Mouse (Mus musculus): ENCODE measurements at regions not wholly inside any gene's neighbourhood (a gene's known extent, or its start where the extent isn't known, plus 50 kb on each side); places are given as distances from the start of the nearest gene placed in this dataset.

DNA sequence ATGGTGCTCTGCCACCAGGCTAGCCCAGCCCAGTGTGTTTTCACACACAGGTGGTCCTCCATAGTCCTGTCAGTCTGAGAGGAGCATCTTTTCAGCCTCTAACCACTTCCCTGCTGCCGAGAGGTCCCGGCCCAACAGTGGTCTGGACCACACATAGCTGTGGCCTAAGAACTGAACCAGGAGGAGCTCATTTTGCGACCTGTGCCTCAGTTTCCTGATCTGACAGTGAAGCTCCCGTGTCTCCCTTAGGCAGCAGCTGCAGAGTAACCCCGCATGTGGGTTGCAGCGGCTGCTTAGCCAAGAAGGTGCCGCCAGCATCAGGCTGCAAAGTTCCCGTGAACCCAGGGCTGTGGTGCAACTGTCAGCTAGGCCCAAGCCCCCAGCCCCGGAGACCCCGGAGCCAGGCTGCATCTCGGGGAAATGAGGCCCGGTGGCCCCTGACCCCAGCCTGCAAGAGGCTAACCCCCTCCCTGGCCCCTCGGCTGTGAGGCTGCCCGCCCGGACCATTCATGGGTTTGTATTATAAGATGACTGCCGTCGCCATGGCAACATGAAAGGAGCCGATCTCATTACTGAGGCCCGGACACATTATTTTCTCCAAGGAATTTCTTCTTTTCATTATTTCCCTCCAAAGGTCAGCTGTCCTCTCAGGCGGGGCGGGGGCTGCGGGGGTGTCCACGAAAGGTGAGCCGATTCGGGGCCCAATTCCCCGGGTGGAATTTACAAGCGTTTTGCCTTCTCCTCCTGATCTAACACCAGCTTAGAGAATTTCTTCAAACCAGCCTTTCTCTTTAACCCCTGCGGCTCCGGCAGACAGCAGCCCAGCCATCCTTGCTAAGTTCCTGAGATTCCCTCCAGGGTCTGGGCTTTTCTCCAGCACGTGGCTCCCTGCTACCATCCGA is 152.6 kb upstream of the Gm26897 start:
- H3K27me3 ChIP-seq (ENCODE audit: control insufficient read depth): peaks cover 31% of the 10 kb centered on the region

DNA sequence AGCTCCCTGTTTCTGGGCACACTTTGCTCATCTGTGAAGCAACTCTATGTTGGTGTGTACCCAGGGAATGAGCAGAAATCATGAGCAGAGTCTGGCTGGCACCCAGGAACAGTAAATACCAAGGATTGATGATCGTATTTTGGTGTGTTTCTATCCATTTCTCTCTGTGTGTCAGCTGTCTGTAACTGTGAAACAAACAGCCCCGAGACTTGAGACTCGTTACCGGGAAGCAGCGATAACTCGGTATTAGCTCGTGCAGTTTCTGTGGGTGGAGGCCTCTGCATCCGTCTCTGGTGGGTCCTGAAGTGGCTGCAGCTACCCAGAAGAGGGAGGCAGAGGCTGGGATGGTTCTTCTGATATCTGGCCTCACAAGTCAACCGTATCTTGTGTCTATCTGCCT is 151.7 kb upstream of the Gm26897 start:
- Histone ChIP-seq H3K9me3 (ENCODE audit: control insufficient read depth, low read length) (no peaks in the 10 kb centered on the region), H3K4me1 (ENCODE audit: control insufficient read depth) (peaks cover 3% of the 10 kb centered on the region), H3K36me3 (ENCODE audit: control insufficient read depth) (no peaks in the 10 kb centered on the region), H3K4me3 (replicated peaks) (no peak overlapping the region), H3K27me3 (ENCODE audit: control insufficient read depth) (peaks cover 31% of the 10 kb centered on the region)
- TF ChIP-seq TAL1 (IDR thresholded peaks at IDR 0.05; ENCODE audit: low read length): no peak
- no peak for TF ChIP-seq GATA1 (IDR thresholded peaks at IDR 0.05; ENCODE audit: low read length)

More for the DNA sequence above, 152.6 kb upstream of the Gm26897 start:
- TF ChIP-seq GATA1 (IDR thresholded peaks at IDR 0.05; ENCODE audit: low read length) (no peak), TAL1 (IDR thresholded peaks at IDR 0.05; ENCODE audit: low read length) (no peak)
- Histone ChIP-seq H3K9me3 (ENCODE audit: control insufficient read depth, low read length) (no peaks in the 10 kb centered on the region), H3K4me1 (ENCODE audit: control insufficient read depth) (peaks cover 3% of the 10 kb centered on the region), H3K4me3 (replicated peaks) (no peak overlapping the region), H3K36me3 (ENCODE audit: control insufficient read depth) (no peaks in the 10 kb centered on the region)

DNA sequence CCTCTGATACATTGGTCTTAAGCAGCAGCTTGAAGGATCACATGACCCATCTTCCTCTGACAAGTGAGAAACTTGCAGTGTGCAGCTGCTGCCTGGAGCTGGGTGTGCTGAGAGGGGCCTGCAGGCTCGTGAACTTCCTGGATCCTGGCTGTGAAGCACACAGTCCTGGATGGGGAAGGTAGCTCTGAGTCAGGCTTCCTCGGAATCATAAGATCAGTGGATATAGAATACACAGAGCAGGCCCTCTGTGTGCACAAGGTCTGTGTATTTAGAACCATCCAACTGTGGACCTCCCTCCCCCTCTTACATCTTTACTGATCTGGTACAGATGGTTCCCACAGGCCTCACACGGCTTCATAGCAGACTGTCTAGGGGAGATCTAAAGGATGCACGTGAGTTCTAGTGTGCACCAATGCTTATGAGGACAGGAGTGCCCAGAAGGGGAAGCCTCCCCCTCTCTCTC is 143.1 kb upstream of the Gm26897 start:
- Histone ChIP-seq H3K27me3 (ENCODE audit: control insufficient read depth) (no peaks in the 10 kb centered on the region; the same call in 1 of the 2 replicates), H3K9me3 (ENCODE audit: control insufficient read depth, low read length) (peaks cover 4% of the 10 kb centered on the region), H3K36me3 (ENCODE audit: control insufficient read depth) (no peaks in the 10 kb centered on the region), H3K4me1 (ENCODE audit: control insufficient read depth) (no peaks in the 10 kb centered on the region), H3K4me3 (replicated peaks) (no peak overlapping the region)
- TF ChIP-seq TAL1 (IDR thresholded peaks at IDR 0.05; ENCODE audit: low read length) (no peak), GATA1 (IDR thresholded peaks at IDR 0.05; ENCODE audit: low read length) (no peak)

DNA sequence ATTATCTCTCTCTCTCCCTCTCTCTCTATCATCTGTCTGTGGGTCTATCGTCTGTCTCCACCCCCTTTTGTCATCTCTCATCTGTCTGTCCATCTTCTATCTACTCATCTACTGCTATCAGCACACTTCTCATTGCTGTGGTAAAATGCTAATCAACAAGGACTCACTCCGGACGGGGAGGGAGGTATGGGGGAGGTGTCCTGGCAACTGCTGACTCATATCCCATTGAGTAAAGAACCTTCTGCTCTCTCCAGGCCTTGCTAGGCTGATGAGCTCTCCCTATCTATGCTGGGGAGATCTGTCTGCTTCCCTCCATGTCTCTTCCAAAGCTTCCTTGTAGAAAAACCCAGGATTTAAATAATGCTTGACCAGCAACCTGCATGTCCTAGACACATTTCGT is 140.9 kb upstream of the Gm26897 start:
- H3K27me3 ChIP-seq (ENCODE audit: control insufficient read depth): no peaks in the 10 kb centered on the region; the same call in 1 of the 2 replicates
- no peak for TF ChIP-seq GATA1 (IDR thresholded peaks at IDR 0.05; ENCODE audit: low read length)
- TF ChIP-seq TAL1 (IDR thresholded peaks at IDR 0.05; ENCODE audit: low read length): no peak
- H3K36me3 ChIP-seq (ENCODE audit: control insufficient read depth): no peaks in the 10 kb centered on the region
- H3K9me3 ChIP-seq (ENCODE audit: control insufficient read depth, low read length): peaks cover 4% of the 10 kb centered on the region
- H3K4me1 ChIP-seq (ENCODE audit: control insufficient read depth): no peaks in the 10 kb centered on the region
- H3K4me3 ChIP-seq (replicated peaks): no peak overlapping the region

DNA sequence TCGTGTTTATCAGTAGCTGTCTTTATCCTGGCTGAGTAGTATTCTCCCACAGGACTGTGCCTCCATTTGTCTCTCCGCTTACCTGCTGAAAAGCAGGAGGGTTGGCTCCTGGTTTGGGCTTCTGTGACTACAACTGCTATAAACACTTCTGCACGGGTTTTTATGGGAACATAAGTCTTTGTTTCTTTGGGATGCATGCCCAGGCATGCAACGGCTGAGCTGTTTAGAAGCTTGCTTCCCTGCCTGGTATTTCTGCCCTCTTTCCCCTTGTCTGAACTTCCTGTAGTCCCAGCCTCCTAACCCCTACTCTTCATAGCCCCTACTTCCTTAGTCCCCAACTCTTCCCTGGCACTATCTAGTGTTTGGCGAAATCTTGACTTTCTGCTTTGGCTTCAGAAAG is 139.6 kb upstream of the Gm26897 start:
- Histone ChIP-seq H3K4me1 (ENCODE audit: control insufficient read depth) (no peaks in the 10 kb centered on the region), H3K9me3 (ENCODE audit: control insufficient read depth, low read length) (peaks cover 4% of the 10 kb centered on the region), H3K36me3 (ENCODE audit: control insufficient read depth) (no peaks in the 10 kb centered on the region), H3K27me3 (ENCODE audit: control insufficient read depth) (no peaks in the 10 kb centered on the region; the same call in 1 of the 2 replicates), H3K4me3 (replicated peaks) (no peak overlapping the region)
- TF ChIP-seq GATA1 (IDR thresholded peaks at IDR 0.05; ENCODE audit: low read length) (no peak), TAL1 (IDR thresholded peaks at IDR 0.05; ENCODE audit: low read length) (no peak)

DNA sequence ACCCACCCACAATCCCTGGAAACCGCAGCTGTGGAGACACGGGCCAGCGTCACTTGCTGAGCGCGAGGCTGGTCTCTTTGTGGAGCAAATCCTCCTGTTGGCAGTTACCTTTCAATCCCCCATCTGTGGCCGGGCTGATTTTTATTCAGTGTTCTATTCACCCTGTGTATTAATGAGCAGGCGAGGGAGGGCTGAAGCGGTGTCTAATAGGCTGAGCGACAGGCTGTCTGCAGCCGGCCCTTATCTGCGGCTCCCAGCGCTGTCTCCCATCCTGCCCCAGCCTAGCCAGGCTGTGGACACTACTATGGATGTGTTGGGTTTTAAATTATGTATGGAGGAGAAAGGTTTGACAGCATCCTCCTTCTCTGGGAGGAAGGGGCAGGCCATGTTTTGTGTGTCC is 138.3 kb upstream of the Gm26897 start:
- Histone ChIP-seq H3K4me3 (replicated peaks) (no peak overlapping the region), H3K27me3 (ENCODE audit: control insufficient read depth) (no peaks in the 10 kb centered on the region; the same call in 1 of the 2 replicates), H3K36me3 (ENCODE audit: control insufficient read depth) (no peaks in the 10 kb centered on the region), H3K4me1 (ENCODE audit: control insufficient read depth) (no peaks in the 10 kb centered on the region), H3K9me3 (ENCODE audit: control insufficient read depth, low read length) (peaks cover 4% of the 10 kb centered on the region)
- TF ChIP-seq GATA1 (IDR thresholded peaks at IDR 0.05; ENCODE audit: low read length) (no peak), TAL1 (IDR thresholded peaks at IDR 0.05; ENCODE audit: low read length) (no peak)

DNA sequence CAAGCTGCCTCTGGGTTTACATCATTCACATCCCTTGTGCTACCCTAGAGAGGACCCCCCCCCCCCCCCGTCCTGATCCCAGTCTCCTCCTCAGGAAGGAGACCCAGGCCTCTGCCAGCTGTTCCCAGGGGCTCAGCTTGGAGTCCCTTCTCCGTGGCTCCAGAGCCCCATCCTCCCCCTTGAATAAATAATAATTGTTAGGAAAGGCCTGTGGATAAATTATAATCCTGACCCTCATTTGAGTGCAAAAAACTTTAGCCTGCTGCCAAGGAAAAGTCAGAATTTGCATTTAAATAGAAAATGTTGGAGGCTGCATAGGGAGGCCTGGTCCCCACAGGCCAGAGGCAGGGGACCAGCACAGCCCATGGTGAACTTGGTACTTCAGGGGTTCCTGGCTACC is 136.0 kb upstream of the Gm26897 start:
- TF ChIP-seq GATA1 (IDR thresholded peaks at IDR 0.05; ENCODE audit: low read length) (no peak), TAL1 (IDR thresholded peaks at IDR 0.05; ENCODE audit: low read length) (no peak)
- H3K36me3 ChIP-seq (ENCODE audit: control insufficient read depth): no peaks in the 10 kb centered on the region
- no peaks in the 10 kb centered on the region; the same call in 1 of the 2 replicates for H3K9me3 ChIP-seq (ENCODE audit: control insufficient read depth, low read length)
- no peak overlapping the region for H3K4me3 ChIP-seq (replicated peaks)
- H3K4me1 ChIP-seq (ENCODE audit: control insufficient read depth): no peaks in the 10 kb centered on the region
- no peaks in the 10 kb centered on the region; the same call in 1 of the 2 replicates for H3K27me3 ChIP-seq (ENCODE audit: control insufficient read depth)

DNA sequence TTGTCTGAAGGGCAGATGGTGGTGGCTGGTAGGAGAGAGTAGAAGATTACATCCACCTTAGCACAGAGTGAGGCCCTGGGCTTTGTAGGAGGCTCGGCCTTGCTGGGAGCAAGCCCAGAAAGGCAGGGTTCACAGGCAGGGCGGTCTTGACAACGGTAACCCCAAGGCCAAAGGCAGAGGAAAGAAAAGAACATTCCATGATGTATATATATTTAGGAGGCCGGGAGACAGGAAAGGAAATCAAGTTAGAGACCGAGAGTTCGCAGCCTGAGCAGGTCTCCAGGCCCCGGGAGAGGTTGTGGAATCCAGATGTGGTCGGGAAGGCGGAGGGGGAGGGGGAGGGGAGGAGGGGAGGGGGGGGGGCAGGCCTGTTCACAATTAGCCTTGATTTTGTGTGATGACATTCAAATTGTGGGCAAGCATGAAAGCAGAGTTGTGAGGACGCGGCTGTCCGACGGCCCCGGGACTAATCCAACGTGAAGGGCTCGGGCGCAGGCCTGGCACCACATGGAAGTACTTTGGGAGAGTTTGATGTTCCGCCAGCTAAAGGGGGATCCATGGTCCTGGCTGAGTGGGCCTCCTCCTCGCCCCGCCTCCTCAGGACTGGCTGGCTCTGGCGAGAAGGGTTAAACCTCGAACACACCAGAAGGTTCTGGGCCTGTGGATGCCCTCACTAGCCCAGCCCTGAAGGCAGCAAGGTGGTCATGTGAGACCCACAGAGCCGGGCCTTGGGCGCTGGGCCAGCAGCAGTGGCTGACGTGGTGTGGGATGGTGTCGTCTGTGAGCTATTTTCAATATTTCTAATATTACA is 131.8 kb upstream of the Gm26897 start:
- H3K27me3 ChIP-seq (ENCODE audit: control insufficient read depth): no peaks in the 10 kb centered on the region
- H3K9me3 ChIP-seq (ENCODE audit: control insufficient read depth, low read length): no peaks in the 10 kb centered on the region
- H3K4me3 ChIP-seq (replicated peaks): no peak overlapping the region
- no peak for TF ChIP-seq TAL1 (IDR thresholded peaks at IDR 0.05; ENCODE audit: low read length)
- no peak for TF ChIP-seq GATA1 (IDR thresholded peaks at IDR 0.05; ENCODE audit: low read length)
- H3K4me1 ChIP-seq (ENCODE audit: control insufficient read depth): no peaks in the 10 kb centered on the region
- no peaks in the 10 kb centered on the region for H3K36me3 ChIP-seq (ENCODE audit: control insufficient read depth)

DNA sequence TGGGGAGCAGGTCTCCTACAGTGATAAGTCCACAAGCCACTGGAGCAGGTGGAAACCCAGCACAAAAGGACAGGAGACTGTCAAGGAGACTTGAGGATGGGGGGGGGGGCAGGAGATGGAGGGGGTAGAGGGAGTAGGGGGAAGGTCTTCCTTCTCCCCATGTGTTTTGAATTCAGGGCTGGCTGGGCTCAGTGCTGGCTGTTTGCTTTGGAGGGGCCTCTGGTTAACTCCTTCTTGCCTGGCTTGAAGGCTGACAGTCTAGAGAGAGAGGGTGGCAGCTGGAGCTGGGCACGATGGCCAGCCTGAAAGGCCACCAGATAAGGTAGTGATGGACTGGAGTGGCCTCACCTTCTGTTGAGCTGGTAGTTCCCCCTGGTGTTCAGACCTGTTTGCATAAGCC is 120.0 kb upstream of the Gm26897 start:
- no peaks in the 10 kb centered on the region for H3K9me3 ChIP-seq (ENCODE audit: control insufficient read depth, low read length)
- no peaks in the 10 kb centered on the region for H3K27me3 ChIP-seq (ENCODE audit: control insufficient read depth)
- H3K4me3 ChIP-seq (replicated peaks): no peak overlapping the region
- H3K36me3 ChIP-seq (ENCODE audit: control insufficient read depth): no peaks in the 10 kb centered on the region
- no peaks in the 10 kb centered on the region for H3K4me1 ChIP-seq (ENCODE audit: control insufficient read depth)
- no peak for TF ChIP-seq TAL1 (IDR thresholded peaks at IDR 0.05; ENCODE audit: low read length)
- no peak for TF ChIP-seq GATA1 (IDR thresholded peaks at IDR 0.05; ENCODE audit: low read length)
